Mouse (Mus musculus) liver, embryonic 14.5 days (tissue): ENCODE measurements around the gene Amigo2. TPM values are rescaled to one million over a fixed set of nuclear protein-coding genes. Genes with fewer than 3 reads are reported as not detected.

ENCODE experiments used
- ATAC-seq: fragments of 200-750 bp; cut with Nextera tagmentation; 2 replicates; pipeline ENCODE4 v1.8.0; 2017; ENCODE audit warnings: moderate number of reproducible peaks, mild to moderate bottlenecking, moderate library complexity; ENCODE audit not compliant: insufficient read depth
- DNase-seq, 3 experiments: peaks; one replicate each; pipeline ENCODE4 v3.0.0-alpha.2; 2012 to 2013; ENCODE audit warnings: low read depth in 3 of 3, low spot score in 3 of 3
- H3K27ac ChIP-seq: fragments of 300-500 bp; sonication (generic); 2 replicates; pipeline ENCODE4 v1.5.1; 2014; ENCODE audit warnings: moderate library complexity, mild to moderate bottlenecking, control low read depth, inconsistent platforms
- H3K27me3 ChIP-seq: fragments of 300-500 bp; sonication (generic); 2 replicates; pipeline ENCODE4 v1.6.1; 2014; ENCODE audit warnings: mild to moderate bottlenecking, low read length, moderate library complexity; ENCODE audit not compliant: control insufficient read depth, insufficient read depth
- H3K36me3 ChIP-seq: fragments of 300-500 bp; sonication (generic); replicated peaks from 2 replicates; pipeline ENCODE4 v1.6.1; 2014; ENCODE audit warnings: low read depth; ENCODE audit not compliant: control insufficient read depth, insufficient read depth
- H3K4me1 ChIP-seq, 2 experiments: fragments of 200-500 bp in 1 of 2; fragments of 300-500 bp in 1 of 2; sonication (generic) in 1 of 2; replicated peaks; 2 replicates each; pipeline ENCODE4 v1.6.1; 2012 to 2014; ENCODE audit warnings: antibody characterized with exemption in 1 of 2, inconsistent platforms in 1 of 2, low read length in 1 of 2; ENCODE audit not compliant: control insufficient read depth in 2 of 2, insufficient read depth in 2 of 2
- H3K4me2 ChIP-seq: fragments of 300-500 bp; sonication (generic); 2 replicates; pipeline ENCODE4 v1.6.1; 2014; ENCODE audit warnings: low read depth, mild to moderate bottlenecking, control low read depth, moderate library complexity
- H3K4me3 ChIP-seq, 2 experiments: fragments of 200-500 bp in 1 of 2; fragments of 300-500 bp in 1 of 2; sonication (generic) in 1 of 2; 2 replicates each; pipeline ENCODE4 v1.5.1; 2012 to 2014; ENCODE audit warnings: low read depth in 2 of 2, low read length in 2 of 2, mild to moderate bottlenecking in 2 of 2, control low read depth in 1 of 2, inconsistent platforms in 1 of 2, moderate library complexity in 1 of 2; ENCODE audit not compliant: insufficient read depth in 1 of 2
- H3K9ac ChIP-seq: fragments of 300-500 bp; sonication (generic); replicated peaks from 2 replicates; pipeline ENCODE4 v1.6.1; 2014; ENCODE audit warnings: mild to moderate bottlenecking, control low read depth, moderate library complexity
- H3K9me3 ChIP-seq: fragments of 300-500 bp; sonication (generic); 2 replicates; pipeline ENCODE4 v1.6.1; 2016; ENCODE audit warnings: low read length, mixed read lengths; ENCODE audit not compliant: control insufficient read depth
- CTCF ChIP-seq: IDR thresholded peaks from 2 replicates; pipeline ENCODE4 v1.5.1; 2016; ENCODE audit warnings: antibody characterized with exemption, low read depth, control low read depth
- EP300 ChIP-seq: IDR thresholded peaks from 2 replicates; pipeline ENCODE4 v1.6.1; 2016; ENCODE audit warnings: antibody characterized with exemption, low read depth
- WGBS: fragments of 180-500 bp; shearing (Covaris S2); extraction: QIAGEN DNeasy Blood & Tissue Kit; methylation state at CpG from one replicate; pipeline ENCODE4 v1.1.7; 2014; ENCODE audit not compliant: insufficient replicate concordance; 5-methylcytosine and 5-hydroxymethylcytosine counted together
- polyA plus RNA-seq, 2 experiments: library from polyadenylated mRNA; depleted of rRNA in 1 of 2; stranded (reverse) in 1 of 2; unstranded in 1 of 2; fragments of >200 nt; fragmentation: Nextera tagmentation in 1 of 2; extraction: Ambion mirVana in 1 of 2; gene quantifications; 2 replicates each; pipeline versions ENCODE4 v1.2.1 to v1.2.3; 2012 to 2014

Amigo2 gene
- polyA plus RNA-seq, 2 experiments = 0.36 to 1.0 TPM

DNA sequence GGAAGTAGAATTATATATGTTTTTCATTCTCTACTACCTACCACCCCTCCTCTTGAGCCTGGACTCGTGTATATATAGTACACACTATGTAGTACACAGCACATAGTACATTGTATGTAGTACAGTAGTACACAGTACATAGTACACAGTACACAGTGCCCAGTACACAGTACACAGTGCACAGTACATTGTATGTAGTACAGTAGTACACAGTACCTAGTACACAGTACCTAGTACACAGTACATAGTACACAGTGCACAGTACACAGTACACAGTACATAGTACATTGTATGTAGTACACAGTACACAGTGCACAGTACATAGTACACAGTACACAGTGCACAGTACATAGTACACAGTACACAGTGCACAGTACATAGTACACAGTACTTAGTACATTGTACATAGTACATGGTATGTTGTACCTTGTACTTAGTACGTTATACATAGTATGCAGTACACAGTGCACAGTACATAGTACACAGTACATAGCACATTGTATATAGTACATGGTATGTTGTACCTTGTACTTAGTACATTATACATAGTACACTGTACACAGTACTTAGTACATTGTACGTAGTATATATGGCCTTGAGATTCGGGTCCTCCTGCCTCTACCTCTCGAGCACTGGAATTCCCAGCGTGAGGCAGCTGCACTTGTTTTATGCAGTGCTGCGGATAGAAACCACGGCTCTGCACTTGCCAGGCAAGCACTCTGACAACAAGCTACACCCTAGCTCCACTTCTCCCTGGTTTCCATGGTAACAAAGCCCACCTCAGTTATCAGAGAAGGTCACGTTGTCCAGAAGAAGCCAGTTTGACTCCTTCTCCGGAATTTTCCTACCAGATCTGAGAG is 34.9 kb upstream of the Amigo2 start:
- H3K9me3 ChIP-seq = no peaks in the 10 kb centered on the region
- ATAC-seq = no peak
- no peak for TF ChIP-seq CTCF
- no peak for TF ChIP-seq EP300
- no peaks in the 10 kb centered on the region for H3K4me1 ChIP-seq
- WGBS = 63% methylated on average over 10 of the region's 10 CpGs
- H3K9ac ChIP-seq = no peak overlapping the region
- H3K27me3 ChIP-seq = no peaks in the 10 kb centered on the region
- H3K27ac ChIP-seq = no peak overlapping the region
- no peak overlapping the region for H3K4me3 ChIP-seq
- DNase-seq = no peak
- H3K36me3 ChIP-seq = no peaks in the 10 kb centered on the region
- H3K4me2 ChIP-seq = no peak overlapping the region

DNA sequence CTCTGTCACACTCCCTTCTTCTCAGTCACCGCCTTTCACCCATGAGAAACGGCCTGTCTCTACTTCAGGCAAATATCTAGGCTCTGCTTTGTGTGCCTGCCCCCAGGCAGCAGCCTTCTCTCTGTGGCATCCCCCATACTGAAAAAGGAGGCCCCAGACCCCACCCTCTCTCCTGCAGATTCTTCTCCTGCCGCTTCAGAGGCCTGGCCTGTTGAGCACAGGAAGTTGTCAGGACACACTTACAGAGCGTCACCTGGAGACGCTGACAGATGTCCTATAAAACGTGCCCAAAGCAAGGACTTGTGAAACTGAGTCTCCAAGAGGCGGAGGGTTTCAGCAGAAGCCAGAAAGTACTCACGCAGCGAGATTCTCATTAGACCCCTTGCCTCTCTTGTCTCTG is 33.7 kb upstream of the Amigo2 start:
- TF ChIP-seq CTCF = no peak
- TF ChIP-seq EP300 = no peak
- ATAC-seq (no peak), DNase-seq (no peak)
- no peaks in the 10 kb centered on the region for H3K4me1 ChIP-seq
- no peaks in the 10 kb centered on the region for H3K9me3 ChIP-seq
- no peaks in the 10 kb centered on the region for H3K36me3 ChIP-seq
- no peak overlapping the region for H3K9ac ChIP-seq
- 51% methylated on average over 9 of the region's 9 CpGs for WGBS
- H3K4me2 ChIP-seq = no peak overlapping the region
- H3K27ac ChIP-seq = no peak overlapping the region
- H3K27me3 ChIP-seq = no peaks in the 10 kb centered on the region
- no peak overlapping the region for H3K4me3 ChIP-seq

DNA sequence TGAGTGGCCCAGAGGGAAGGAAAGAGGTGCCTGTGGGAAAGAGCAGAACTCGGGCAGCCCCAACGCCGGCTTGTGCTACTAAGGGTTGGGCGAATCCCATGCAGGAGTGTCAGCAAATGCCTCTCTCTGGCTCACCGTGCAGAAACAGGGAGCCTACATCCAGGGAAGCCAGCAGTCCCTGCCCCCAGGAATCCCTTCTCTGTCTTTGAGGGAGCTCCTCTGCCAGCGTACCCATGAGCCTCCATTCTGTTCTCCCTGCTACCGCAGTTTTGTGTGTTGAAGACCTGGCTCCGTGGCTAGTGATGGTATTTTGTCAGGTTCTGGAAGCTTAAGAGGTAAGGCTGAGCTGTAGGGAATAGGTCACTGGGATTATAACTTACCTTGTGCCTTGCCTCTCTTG is 33.0 kb upstream of the Amigo2 start:
- ATAC-seq (no peak), DNase-seq (no peak)
- H3K36me3 ChIP-seq = no peaks in the 10 kb centered on the region
- no peak overlapping the region for H3K27ac ChIP-seq
- no peak overlapping the region for H3K4me2 ChIP-seq
- H3K9ac ChIP-seq = no peak overlapping the region
- no peaks in the 10 kb centered on the region for H3K9me3 ChIP-seq
- no peaks in the 10 kb centered on the region for H3K4me1 ChIP-seq
- no peaks in the 10 kb centered on the region for H3K27me3 ChIP-seq
- TF ChIP-seq CTCF (no peak), EP300 (no peak)
- WGBS = 83% methylated on average over 8 of the region's 8 CpGs
- no peak overlapping the region for H3K4me3 ChIP-seq

DNA sequence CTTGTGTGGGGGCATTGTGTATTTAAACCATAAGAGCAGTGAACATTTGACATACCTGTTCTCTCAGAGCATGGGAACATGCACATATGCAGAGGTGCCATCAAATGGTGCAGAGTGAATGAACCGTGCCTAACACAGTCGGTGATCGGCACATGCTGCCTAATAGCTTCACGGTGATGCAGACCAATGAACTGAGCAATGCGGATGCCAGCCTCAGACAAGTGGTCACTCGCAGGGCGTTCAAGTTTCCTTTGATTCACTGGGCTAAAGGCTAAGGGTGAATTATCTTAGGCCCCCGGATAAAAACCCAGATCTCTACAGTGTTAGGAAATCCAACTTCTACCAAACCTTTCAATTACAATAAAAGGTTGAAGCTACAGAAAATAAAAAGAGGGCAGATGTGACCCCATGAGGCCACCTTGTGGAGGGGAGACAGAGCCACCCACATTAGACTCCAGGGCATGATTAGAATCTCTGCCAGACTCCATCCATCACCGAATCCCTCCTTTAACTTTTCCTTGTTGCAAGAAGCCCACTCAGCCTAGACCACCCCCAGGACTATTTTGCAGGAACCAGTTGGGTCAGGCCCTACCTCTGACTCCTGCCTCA is 31.4 kb upstream of the Amigo2 start:
- no peaks in the 10 kb centered on the region for H3K36me3 ChIP-seq
- no peaks in the 10 kb centered on the region for H3K27me3 ChIP-seq
- no peak overlapping the region for H3K4me3 ChIP-seq
- no peak for TF ChIP-seq EP300
- TF ChIP-seq CTCF = no peak
- no peaks in the 10 kb centered on the region for H3K4me1 ChIP-seq
- no peak overlapping the region for H3K27ac ChIP-seq
- no peak for DNase-seq
- H3K9ac ChIP-seq = no peak overlapping the region
- no peaks in the 10 kb centered on the region for H3K9me3 ChIP-seq
- 77% methylated on average over 9 of the region's 9 CpGs for WGBS
- no peak overlapping the region for H3K4me2 ChIP-seq
- no peak for ATAC-seq

DNA sequence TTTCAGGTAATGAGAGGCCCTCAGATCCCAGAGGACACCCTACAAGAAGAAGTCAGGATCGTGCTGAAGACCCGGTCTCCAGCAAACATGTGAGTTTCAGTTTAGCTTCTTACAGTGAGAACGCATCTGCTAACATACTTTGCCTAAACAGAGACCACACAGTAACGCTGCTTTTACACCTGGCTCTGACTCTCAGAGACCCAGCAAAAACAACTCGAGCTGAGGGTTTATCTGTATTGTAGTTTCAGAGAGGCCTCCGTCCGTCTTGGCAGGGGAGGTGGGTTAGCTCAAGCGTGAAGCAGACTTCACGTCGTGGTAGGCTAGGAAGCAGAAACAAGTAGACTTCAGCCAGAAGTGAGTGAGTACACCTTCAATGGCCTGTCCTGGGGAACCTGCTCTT is 30.2 kb upstream of the Amigo2 start:
- Histone ChIP-seq H3K9ac (no peak overlapping the region), H3K36me3 (no peaks in the 10 kb centered on the region), H3K9me3 (no peaks in the 10 kb centered on the region), H3K4me3 (no peak overlapping the region), H3K27ac (no peak overlapping the region), H3K27me3 (no peaks in the 10 kb centered on the region), H3K4me2 (no peak overlapping the region), H3K4me1 (no peaks in the 10 kb centered on the region)
- TF ChIP-seq CTCF = no peak
- no peak for TF ChIP-seq EP300
- no peak for ATAC-seq
- 69% methylated on average over 10 of the region's 10 CpGs for WGBS
- no peak for DNase-seq
